Mouse (Mus musculus): Measurements from ENCODE around the gene Lemd1.

DNA sequence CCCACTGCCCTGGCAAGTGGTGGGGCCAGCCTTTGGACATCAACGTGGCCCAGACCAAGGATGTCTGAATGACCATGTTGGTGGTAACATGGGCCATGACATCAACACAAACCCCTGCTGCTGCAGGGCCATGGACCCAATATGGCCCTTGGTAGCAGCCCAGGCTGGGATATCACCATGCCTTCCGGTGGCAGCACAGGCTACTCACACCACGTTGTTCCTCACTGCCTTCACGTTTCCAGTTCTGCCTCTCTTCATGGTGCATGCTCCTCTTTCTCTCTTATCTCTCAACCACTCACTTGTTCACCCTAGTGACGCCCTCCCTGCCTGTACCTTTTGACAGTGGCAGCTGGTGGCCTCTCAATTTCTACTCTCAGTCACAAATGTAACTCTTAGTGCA lies 53.8 kb downstream of the Lemd1 start:
- TF ChIP-seq CTCF (conservative IDR thresholded peaks at IDR 0.05; ENCODE audit: insufficient read depth, insufficient read length, low read depth, low read length) (no peak), POLR2A (IDR thresholded peaks at IDR 0.05; ENCODE audit: low read depth, low read length) (no peak)
